Mouse (Mus musculus) heart, embryonic 13.5 days (tissue): ENCODE measurements at regions not wholly inside any gene's neighbourhood (a gene's known extent, or its start where the extent isn't known, plus 50 kb on each side); places are given as distances from the start of the nearest gene placed in this dataset.

Experiments
- ATAC-seq: fragments of 200-750 bp; cut with Nextera tagmentation; 2 replicates; pipeline ENCODE4 v1.8.0; 2017; ENCODE audit warnings: moderate TSS enrichment; ENCODE audit not compliant: insufficient number of reproducible peaks, low FRiP score, low TSS enrichment; ENCODE audit errors: extremely low read depth
- H3K27ac ChIP-seq: fragments of 300-500 bp; sonication (generic); replicated peaks from 2 replicates; pipeline ENCODE4 v1.5.1; 2015; ENCODE audit warnings: moderate library complexity, mild to moderate bottlenecking, inconsistent platforms
- H3K27me3 ChIP-seq: fragments of 300-500 bp; sonication (generic); replicated peaks from 2 replicates; pipeline ENCODE4 v1.6.1; 2015; ENCODE audit warnings: mild to moderate bottlenecking, inconsistent platforms
- H3K36me3 ChIP-seq: fragments of 300-500 bp; sonication (generic); 2 replicates; pipeline ENCODE4 v1.6.1; 2015; ENCODE audit warnings: mild to moderate bottlenecking, inconsistent platforms
- H3K4me1 ChIP-seq: fragments of 300-500 bp; sonication (generic); 2 replicates; pipeline ENCODE4 v1.6.1; 2015; ENCODE audit warnings: inconsistent platforms
- H3K4me2 ChIP-seq: fragments of 300-500 bp; sonication (generic); 2 replicates; pipeline ENCODE4 v1.6.1; 2015; ENCODE audit warnings: inconsistent platforms, mild to moderate bottlenecking, moderate library complexity
- H3K4me3 ChIP-seq: fragments of 300-500 bp; sonication (generic); 2 replicates; pipeline ENCODE4 v1.5.1; 2015; ENCODE audit warnings: moderate library complexity, mild to moderate bottlenecking, inconsistent platforms
- H3K9ac ChIP-seq: fragments of 300-500 bp; sonication (generic); 2 replicates; pipeline ENCODE4 v1.6.1; 2015; ENCODE audit warnings: inconsistent platforms, mild to moderate bottlenecking, moderate library complexity
- H3K9me3 ChIP-seq: fragments of 300-500 bp; sonication (generic); 2 replicates; pipeline ENCODE4 v1.6.1; 2016; ENCODE audit warnings: inconsistent platforms
- WGBS: fragments of 180-500 bp; shearing (Covaris S2); methylation state at CpG from one replicate; pipeline ENCODE4 v1.1.7; 2015; ENCODE audit warnings: mixed read lengths; 5-methylcytosine and 5-hydroxymethylcytosine counted together

GRCm38 (mm10) chr13:102326544-102326943 lies 366.8 kb upstream of the Cd180 start:
- ATAC-seq = no peak
- H3K4me1 ChIP-seq = peaks cover 22% of the 10 kb centered on the region
- H3K4me2 ChIP-seq = no peak overlapping the region
- no peak overlapping the region for H3K9ac ChIP-seq
- no peaks in the 10 kb centered on the region for H3K36me3 ChIP-seq
- H3K27me3 ChIP-seq = no peaks in the 10 kb centered on the region
- H3K27ac ChIP-seq = no peak overlapping the region
- no peak overlapping the region for H3K4me3 ChIP-seq
- no peaks in the 10 kb centered on the region for H3K9me3 ChIP-seq
- WGBS = 55% methylated on average over 2 of the region's 2 CpGs

DNA sequence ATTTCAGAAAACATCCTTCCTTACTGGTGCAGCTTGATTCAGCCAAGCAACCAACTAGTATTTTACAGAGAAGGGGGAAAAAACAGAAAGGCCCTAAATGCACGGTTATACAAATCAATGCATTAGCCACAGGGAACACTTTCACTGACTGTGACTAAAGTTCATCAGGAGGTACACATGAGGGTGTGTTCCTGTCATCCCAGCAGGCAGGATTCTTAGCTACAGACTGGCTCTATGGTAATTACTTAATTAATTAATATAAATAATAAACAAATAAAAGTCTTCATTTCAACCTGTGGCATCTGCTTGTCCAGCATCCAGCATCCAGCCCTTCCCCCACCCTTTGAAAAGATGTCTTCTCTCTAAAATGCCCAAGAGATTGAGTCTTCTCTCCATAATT lies 359.7 kb upstream of the Cd180 start:
- Histone ChIP-seq H3K36me3 (no peaks in the 10 kb centered on the region), H3K4me2 (peak overlapping the region; percentile 60), H3K27ac (peak overlapping the region; percentile 69), H3K4me3 (no peak overlapping the region), H3K9me3 (peaks cover 3% of the 10 kb centered on the region; the same call in 1 of the 2 replicates), H3K4me1 (peaks cover 18% of the 10 kb centered on the region), H3K9ac (no peak overlapping the region), H3K27me3 (no peaks in the 10 kb centered on the region)
- 68% methylated on average over 1 of the region's 1 CpGs for WGBS
- ATAC-seq = no peak

- no peak overlapping the region; the same call in 1 of the 2 replicates for H3K9ac ChIP-seq
- H3K27me3 ChIP-seq = no peaks in the 10 kb centered on the region
- peak overlapping the region; percentile 69 for H3K27ac ChIP-seq
- H3K4me3 ChIP-seq = peak overlapping the region; percentile 18
- H3K36me3 ChIP-seq = no peaks in the 10 kb centered on the region
- peak overlapping the region; percentile 60 for H3K4me2 ChIP-seq
- ATAC-seq = no peak
- peaks cover 3% of the 10 kb centered on the region for H3K9me3 ChIP-seq
- peaks cover 18% of the 10 kb centered on the region for H3K4me1 ChIP-seq
- WGBS = 21% methylated on average over 13 of the region's 13 CpGs
Measured at GRCm38 (mm10) chr13:102334131-102334534, 359.2 kb upstream of the Cd180 start.

- no peak for ATAC-seq
- H3K36me3 ChIP-seq = no peaks in the 10 kb centered on the region
- H3K4me3 ChIP-seq = no peak overlapping the region
- no peak overlapping the region for H3K4me2 ChIP-seq
- H3K9me3 ChIP-seq = peaks cover 4% of the 10 kb centered on the region; the same call in 1 of the 2 replicates
- H3K4me1 ChIP-seq = peaks cover 6% of the 10 kb centered on the region
- 67% methylated on average over 2 of the region's 2 CpGs for WGBS
- H3K27me3 ChIP-seq = no peaks in the 10 kb centered on the region
- H3K9ac ChIP-seq = no peak overlapping the region
- no peak overlapping the region for H3K27ac ChIP-seq
Measured at GRCm38 (mm10) chr13:102343236-102343635, 350.1 kb upstream of the Cd180 start.

DNA sequence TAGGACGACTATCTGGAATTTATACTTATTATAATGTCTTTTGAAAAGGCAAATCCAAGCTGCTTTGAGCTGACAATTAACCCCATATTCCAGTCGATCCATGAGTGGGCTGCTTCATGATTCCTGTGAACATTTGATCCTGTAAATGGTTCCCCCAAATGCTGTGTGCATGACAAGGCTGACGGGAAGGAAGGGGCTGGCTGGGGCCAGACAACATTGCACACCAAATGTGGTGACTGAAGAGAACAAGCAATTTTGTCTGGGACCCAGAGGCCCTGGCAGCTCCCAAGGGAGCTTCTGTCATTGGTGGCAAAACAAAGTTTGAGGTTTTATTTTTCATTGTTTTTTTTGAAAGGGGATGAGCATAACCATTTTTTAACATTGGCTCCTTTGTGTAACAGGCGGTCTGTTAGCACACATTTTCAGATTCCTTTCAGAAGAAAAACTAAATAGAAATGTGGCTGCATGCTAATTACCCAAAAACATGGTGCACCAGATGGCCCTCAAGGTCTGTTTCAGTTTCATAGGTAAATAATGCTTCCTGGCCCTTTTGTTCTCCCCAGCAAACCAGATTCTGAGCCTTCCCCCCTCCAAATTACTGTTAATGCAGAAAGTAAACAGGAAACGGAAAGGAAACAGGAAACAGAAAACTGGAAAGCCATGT lies 348.6 kb upstream of the Cd180 start:
- no peaks in the 10 kb centered on the region for H3K36me3 ChIP-seq
- H3K27me3 ChIP-seq = no peaks in the 10 kb centered on the region
- WGBS = 74% methylated on average over 5 of the region's 5 CpGs
- H3K27ac ChIP-seq = no peak overlapping the region
- H3K4me3 ChIP-seq = no peak overlapping the region
- H3K4me2 ChIP-seq = no peak overlapping the region
- H3K9me3 ChIP-seq = no peaks in the 10 kb centered on the region
- H3K9ac ChIP-seq = no peak overlapping the region
- no peak for ATAC-seq
- peaks cover 13% of the 10 kb centered on the region for H3K4me1 ChIP-seq

- Histone ChIP-seq H3K9me3 (no peaks in the 10 kb centered on the region), H3K9ac (no peak overlapping the region), H3K27ac (peak overlapping the region; percentile 72), H3K36me3 (no peaks in the 10 kb centered on the region), H3K4me1 (peaks cover 13% of the 10 kb centered on the region), H3K4me2 (peak overlapping the region; percentile 25; the same call in 1 of the 2 replicates), H3K27me3 (no peaks in the 10 kb centered on the region), H3K4me3 (no peak overlapping the region)
- 69% methylated on average over 1 of the region's 1 CpGs for WGBS
- ATAC-seq = no peak
Measured at GRCm38 (mm10) chr13:102349493-102349892, 343.9 kb upstream of the Cd180 start.

- no peak for ATAC-seq
- no peaks in the 10 kb centered on the region for H3K36me3 ChIP-seq
- H3K27me3 ChIP-seq = no peaks in the 10 kb centered on the region
- H3K4me2 ChIP-seq = no peak overlapping the region
- no peak overlapping the region for H3K27ac ChIP-seq
- H3K9ac ChIP-seq = no peak overlapping the region
- 78% methylated on average over 10 of the region's 10 CpGs for WGBS
- no peaks in the 10 kb centered on the region for H3K9me3 ChIP-seq
- H3K4me1 ChIP-seq = peaks cover 28% of the 10 kb centered on the region
- H3K4me3 ChIP-seq = no peak overlapping the region
Measured at GRCm38 (mm10) chr13:102352073-102352854, 341.1 kb upstream of the Cd180 start.

DNA sequence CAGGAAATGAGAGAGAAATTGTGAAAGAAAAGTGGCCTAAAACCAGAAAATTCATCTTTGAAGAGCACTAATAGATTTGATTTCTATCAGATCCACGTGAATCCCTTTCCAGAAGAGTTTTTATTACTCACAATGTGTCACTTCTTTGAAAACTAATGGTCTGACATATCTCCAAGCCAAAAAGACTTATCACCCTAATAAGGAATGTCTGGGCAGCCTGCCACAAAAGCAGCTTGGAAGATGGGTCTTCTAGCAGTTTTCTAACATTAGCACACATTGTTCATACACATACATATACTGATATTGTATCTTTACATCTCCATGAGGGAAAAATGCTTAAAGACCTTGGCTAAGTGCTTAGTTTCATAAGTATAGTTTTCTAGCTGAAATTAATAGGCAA lies 337.8 kb upstream of the Cd180 start:
- no peak overlapping the region for H3K9ac ChIP-seq
- H3K4me2 ChIP-seq = no peak overlapping the region
- no peaks in the 10 kb centered on the region for H3K9me3 ChIP-seq
- H3K27me3 ChIP-seq = no peaks in the 10 kb centered on the region
- ATAC-seq = no peak
- H3K4me3 ChIP-seq = no peak overlapping the region
- H3K27ac ChIP-seq = peak overlapping the region; percentile 70
- peaks cover 15% of the 10 kb centered on the region for H3K4me1 ChIP-seq
- no peaks in the 10 kb centered on the region for H3K36me3 ChIP-seq
- WGBS = 12% methylated on average over 1 of the region's 1 CpGs

DNA sequence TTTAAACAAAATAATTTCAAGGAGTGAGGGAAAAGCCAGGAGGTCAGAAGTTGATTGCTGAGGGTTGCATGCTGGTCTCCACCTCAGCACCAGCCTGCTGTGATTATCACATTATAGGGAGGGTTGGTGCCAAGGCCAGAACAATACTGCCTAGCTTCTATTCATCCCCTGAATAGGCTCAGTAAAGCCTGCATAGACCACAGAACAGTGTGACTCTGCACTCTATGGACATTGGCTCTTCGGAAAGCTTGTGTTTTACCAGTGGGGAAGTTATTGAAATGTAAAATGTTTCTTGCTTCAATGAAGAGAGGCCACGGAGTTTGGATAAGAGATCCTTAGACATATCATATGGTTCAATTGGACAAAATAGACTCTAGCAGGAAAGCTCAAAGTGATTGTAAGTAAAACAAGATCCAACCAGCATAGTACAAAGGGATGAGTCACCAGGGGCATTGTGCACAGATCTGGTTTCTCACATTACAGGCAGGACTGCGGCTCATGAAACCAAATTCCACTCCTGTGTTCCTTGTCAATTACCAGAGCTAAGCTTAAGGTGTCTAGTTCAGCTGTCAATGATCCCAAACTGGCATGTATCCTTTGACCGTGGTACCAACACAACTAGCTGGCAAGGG lies 320.8 kb upstream of the Cd180 start:
- Histone ChIP-seq H3K36me3 (no peaks in the 10 kb centered on the region), H3K4me3 (no peak overlapping the region), H3K27ac (0 out of 2 replicates have a peak overlapping the region, but pooled peaks have one; percentile 24), H3K4me1 (no peaks in the 10 kb centered on the region), H3K27me3 (no peaks in the 10 kb centered on the region), H3K9me3 (no peaks in the 10 kb centered on the region), H3K4me2 (no peak overlapping the region), H3K9ac (no peak overlapping the region)
- no peak for ATAC-seq
- 67% methylated on average over 4 of the region's 4 CpGs for WGBS

DNA sequence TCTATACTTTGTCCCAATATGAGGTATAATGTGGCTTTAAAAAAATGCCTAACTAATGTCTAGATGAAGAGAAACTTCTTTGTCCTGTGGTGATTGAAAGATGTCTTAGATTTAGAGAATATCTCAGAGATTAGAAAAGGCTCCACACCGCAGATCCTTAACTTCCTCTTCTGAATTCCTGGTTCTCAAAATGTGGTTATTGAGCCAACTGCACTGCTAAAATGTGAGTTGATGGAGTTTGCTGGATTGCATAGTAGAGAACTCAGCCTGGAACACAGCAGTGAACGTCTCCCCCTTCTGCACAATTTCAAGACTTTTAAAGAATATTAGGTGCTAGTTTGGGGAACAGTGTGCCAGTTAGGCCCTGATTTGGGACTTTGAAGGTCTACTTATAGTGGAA lies 312.7 kb upstream of the Cd180 start:
- no peaks in the 10 kb centered on the region for H3K27me3 ChIP-seq
- no peaks in the 10 kb centered on the region for H3K4me1 ChIP-seq
- ATAC-seq = no peak
- H3K4me2 ChIP-seq = no peak overlapping the region
- no peak overlapping the region for H3K4me3 ChIP-seq
- no peak overlapping the region for H3K9ac ChIP-seq
- 70% methylated on average over 2 of the region's 2 CpGs for WGBS
- H3K36me3 ChIP-seq = no peaks in the 10 kb centered on the region
- no peak overlapping the region for H3K27ac ChIP-seq
- H3K9me3 ChIP-seq = no peaks in the 10 kb centered on the region

GRCm38 (mm10) chr13:102391911-102392310 lies 301.4 kb upstream of the Cd180 start:
- H3K27me3 ChIP-seq = no peaks in the 10 kb centered on the region
- H3K36me3 ChIP-seq = no peaks in the 10 kb centered on the region
- no peak overlapping the region for H3K4me2 ChIP-seq
- peaks cover 21% of the 10 kb centered on the region for H3K4me1 ChIP-seq
- no peak overlapping the region for H3K9ac ChIP-seq
- H3K9me3 ChIP-seq = no peaks in the 10 kb centered on the region
- no peak overlapping the region for H3K4me3 ChIP-seq
- ATAC-seq = no peak
- H3K27ac ChIP-seq = peak overlapping the region; percentile 77
- WGBS = 45% methylated on average over 2 of the region's 2 CpGs
